Mouse (Mus musculus): ENCODE data around the gene Rps6kc1. TPM values are rescaled to one million over a fixed set of nuclear protein-coding genes. Genes with fewer than 3 reads are reported as not detected.

Gene Rps6kc1
- polyA plus RNA-seq, 1 experiment from 2014 or later = 26.5 TPM

GRCm38 (mm10) chr1:190751794-190752570 lies 159.6 kb downstream of the Rps6kc1 start:
- H3K4me2 ChIP-seq = no peak overlapping the region
- no peak for ATAC-seq (ENCODE audit: low FRiP score)
- H3K36me3 ChIP-seq = no peaks in the 10 kb centered on the region
- H3K27me3 ChIP-seq (replicated peaks) = no peaks in the 10 kb centered on the region
- H3K9ac ChIP-seq (replicated peaks) = no peak overlapping the region
- no peak overlapping the region for H3K4me3 ChIP-seq (replicated peaks)
- H3K9me3 ChIP-seq (replicated peaks) = no peaks in the 10 kb centered on the region
- WGBS = 64% methylated on average over 8 of the region's 8 CpGs
- H3K27ac ChIP-seq (replicated peaks) = no peak overlapping the region
- H3K4me1 ChIP-seq = no peaks in the 10 kb centered on the region

- Histone ChIP-seq H3K9ac (replicated peaks) (no peak overlapping the region), H3K27ac (replicated peaks) (no peak overlapping the region), H3K27me3 (replicated peaks) (no peaks in the 10 kb centered on the region), H3K36me3 (no peaks in the 10 kb centered on the region), H3K4me1 (no peaks in the 10 kb centered on the region), H3K4me3 (replicated peaks) (no peak overlapping the region), H3K9me3 (replicated peaks) (no peaks in the 10 kb centered on the region), H3K4me2 (no peak overlapping the region)
- WGBS = 93% methylated on average over 10 of the region's 10 CpGs
- ATAC-seq (ENCODE audit: low FRiP score) = no peak
These were observed 162.6 kb downstream of the Rps6kc1 start for GRCm38 (mm10) chr1:190748937-190749336.

- no peaks in the 10 kb centered on the region for H3K4me1 ChIP-seq
- no peak overlapping the region for H3K27ac ChIP-seq (replicated peaks)
- H3K27me3 ChIP-seq (replicated peaks) = no peaks in the 10 kb centered on the region
- H3K36me3 ChIP-seq = no peaks in the 10 kb centered on the region
- H3K4me3 ChIP-seq (replicated peaks) = no peak overlapping the region
- no peak overlapping the region for H3K4me2 ChIP-seq
- no peak for ATAC-seq (ENCODE audit: low FRiP score)
- H3K9me3 ChIP-seq (replicated peaks) = no peaks in the 10 kb centered on the region
- H3K9ac ChIP-seq (replicated peaks) = no peak overlapping the region
- 77% methylated on average over 5 of the region's 5 CpGs for WGBS
These were observed 170.1 kb downstream of the Rps6kc1 start for GRCm38 (mm10) chr1:190741421-190741820.

- Histone ChIP-seq H3K4me2 (no peak overlapping the region), H3K9ac (replicated peaks) (no peak overlapping the region), H3K36me3 (no peaks in the 10 kb centered on the region), H3K27me3 (replicated peaks) (0 out of 2 replicates have a peak, but pooled peaks cover 3% of the 10 kb centered on the region), H3K4me1 (peaks cover 21% of the 10 kb centered on the region), H3K27ac (replicated peaks) (no peak overlapping the region), H3K4me3 (replicated peaks) (no peak overlapping the region), H3K9me3 (replicated peaks) (no peaks in the 10 kb centered on the region)
- ATAC-seq (ENCODE audit: low FRiP score) = no peak
- 75% methylated on average over 6 of the region's 6 CpGs for WGBS
These were observed 178.8 kb downstream of the Rps6kc1 start for GRCm38 (mm10) chr1:190732803-190733202.

GRCm38 (mm10) chr1:190729516-190730088 lies 182.0 kb downstream of the Rps6kc1 start:
- 44% methylated on average over 7 of the region's 7 CpGs for WGBS
- Histone ChIP-seq H3K36me3 (no peaks in the 10 kb centered on the region), H3K4me2 (no peak overlapping the region), H3K27ac (replicated peaks) (peak overlapping the region; percentile 23; the same call in 1 of the 2 replicates), H3K4me3 (replicated peaks) (no peak overlapping the region), H3K4me1 (peaks cover 34% of the 10 kb centered on the region), H3K9me3 (replicated peaks) (no peaks in the 10 kb centered on the region), H3K27me3 (replicated peaks) (0 out of 2 replicates have a peak, but pooled peaks cover 3% of the 10 kb centered on the region), H3K9ac (replicated peaks) (no peak overlapping the region)
- no peak for ATAC-seq (ENCODE audit: low FRiP score)

GRCm38 (mm10) chr1:190728111-190728651 lies 183.4 kb downstream of the Rps6kc1 start:
- ATAC-seq (ENCODE audit: low FRiP score) = no peak
- Histone ChIP-seq H3K9me3 (replicated peaks) (no peaks in the 10 kb centered on the region), H3K4me2 (no peak overlapping the region), H3K27ac (replicated peaks) (peak overlapping the region; percentile 64), H3K36me3 (no peaks in the 10 kb centered on the region), H3K4me3 (replicated peaks) (no peak overlapping the region), H3K4me1 (peaks cover 37% of the 10 kb centered on the region), H3K9ac (replicated peaks) (no peak overlapping the region), H3K27me3 (replicated peaks) (0 out of 2 replicates have a peak, but pooled peaks cover 3% of the 10 kb centered on the region)
- WGBS = 23% methylated on average over 4 of the region's 4 CpGs

GRCm38 (mm10) chr1:190727385-190727784 lies 184.2 kb downstream of the Rps6kc1 start:
- 54% methylated on average over 2 of the region's 2 CpGs for WGBS
- Histone ChIP-seq H3K27ac (replicated peaks) (peak overlapping the region; percentile 64), H3K4me2 (no peak overlapping the region), H3K4me3 (replicated peaks) (no peak overlapping the region), H3K4me1 (peaks cover 37% of the 10 kb centered on the region), H3K9me3 (replicated peaks) (no peaks in the 10 kb centered on the region), H3K36me3 (no peaks in the 10 kb centered on the region), H3K27me3 (replicated peaks) (0 out of 2 replicates have a peak, but pooled peaks cover 3% of the 10 kb centered on the region), H3K9ac (replicated peaks) (no peak overlapping the region)
- no peak for ATAC-seq (ENCODE audit: low FRiP score)

- Histone ChIP-seq H3K36me3 (no peaks in the 10 kb centered on the region), H3K27ac (replicated peaks) (0 out of 2 replicates have a peak overlapping the region, but pooled peaks have one; percentile 41), H3K27me3 (replicated peaks) (0 out of 2 replicates have a peak, but pooled peaks cover 2% of the 10 kb centered on the region), H3K9me3 (replicated peaks) (no peaks in the 10 kb centered on the region), H3K4me2 (no peak overlapping the region), H3K9ac (replicated peaks) (no peak overlapping the region), H3K4me1 (peaks cover 42% of the 10 kb centered on the region), H3K4me3 (replicated peaks) (no peak overlapping the region)
- peak; percentile 62 for ATAC-seq (ENCODE audit: low FRiP score)
- 25% methylated on average over 21 of the region's 21 CpGs for WGBS
These were observed 186.8 kb downstream of the Rps6kc1 start for GRCm38 (mm10) chr1:190724591-190725380.

- no peak for ATAC-seq (ENCODE audit: low FRiP score)
- Histone ChIP-seq H3K27me3 (replicated peaks) (no peaks in the 10 kb centered on the region), H3K4me1 (peaks cover 34% of the 10 kb centered on the region), H3K4me2 (no peak overlapping the region), H3K36me3 (no peaks in the 10 kb centered on the region), H3K9ac (replicated peaks) (no peak overlapping the region), H3K9me3 (replicated peaks) (no peaks in the 10 kb centered on the region), H3K27ac (replicated peaks) (0 out of 2 replicates have a peak overlapping the region, but pooled peaks have one; percentile 23), H3K4me3 (replicated peaks) (no peak overlapping the region)
- 59% methylated on average over 7 of the region's 7 CpGs for WGBS
These were observed 187.6 kb downstream of the Rps6kc1 start for GRCm38 (mm10) chr1:190723926-190724430.

GRCm38 (mm10) chr1:190713848-190714247 lies 197.7 kb downstream of the Rps6kc1 start:
- Histone ChIP-seq H3K27ac (replicated peaks) (no peak overlapping the region), H3K27me3 (replicated peaks) (no peaks in the 10 kb centered on the region)
- WGBS = 60% methylated on average over 6 of the region's 6 CpGs

GRCm38 (mm10) chr1:190697576-190697975 lies 214.0 kb downstream of the Rps6kc1 start:
- no peaks in the 10 kb centered on the region for H3K36me3 ChIP-seq
- 49% methylated on average over 6 of the region's 6 CpGs for WGBS
- H3K4me1 ChIP-seq = peaks cover 5% of the 10 kb centered on the region; the same call in 1 of the 2 replicates
- H3K9me3 ChIP-seq (replicated peaks) = no peaks in the 10 kb centered on the region
- no peak overlapping the region for H3K27ac ChIP-seq (replicated peaks)
- no peak for ATAC-seq (ENCODE audit: low FRiP score)
- H3K4me2 ChIP-seq = no peak overlapping the region
- 0 out of 2 replicates have a peak, but pooled peaks cover 2% of the 10 kb centered on the region for H3K27me3 ChIP-seq (replicated peaks)
- H3K9ac ChIP-seq (replicated peaks) = no peak overlapping the region
- no peak overlapping the region for H3K4me3 ChIP-seq (replicated peaks)

More at GRCm38 (mm10) chr1:190713848-190714247, 197.7 kb downstream of the Rps6kc1 start:
- no peak overlapping the region for H3K4me2 ChIP-seq
- H3K4me1 ChIP-seq = no peaks in the 10 kb centered on the region
- no peak overlapping the region for H3K4me3 ChIP-seq (replicated peaks)
- no peaks in the 10 kb centered on the region for H3K9me3 ChIP-seq (replicated peaks)
- H3K9ac ChIP-seq (replicated peaks) = no peak overlapping the region
- no peaks in the 10 kb centered on the region for H3K36me3 ChIP-seq
- no peak for ATAC-seq (ENCODE audit: low FRiP score)
